Mouse (Mus musculus): ENCODE results near the gene Ncr1.

- no peak for TF ChIP-seq CTCF (IDR thresholded peaks at IDR 0.05; ENCODE audit: low read depth, low read length)
- no peak for TF ChIP-seq EP300 (IDR thresholded peaks at IDR 0.05; ENCODE audit: insufficient read depth, low read depth, low read length)
These were observed at the start of gene Ncr1 for GRCm38 (mm10) chr7:4337509-4337908.
